Mouse (Mus musculus) liver, adult 2 months (tissue): ENCODE results near the gene I830077J02Rik. TPM values are rescaled to one million over a fixed set of nuclear protein-coding genes. Genes with fewer than 3 reads are reported as not detected.

Experiments
- DNase-seq: peaks from one replicate; pipeline ENCODE4 v3.0.0-alpha.2; 2011; ENCODE audit warnings: low read depth, low spot score; ENCODE audit errors: extremely low read depth
- H3K27ac ChIP-seq: fragments of 200-500 bp; replicated peaks from 2 replicates; pipeline ENCODE4 v1.5.1; 2012; ENCODE audit warnings: low read depth, mild to moderate bottlenecking, control low read depth, inconsistent platforms, low read length; ENCODE audit not compliant: insufficient read depth
- H3K27me3 ChIP-seq: fragments of 200-500 bp; 2 replicates; pipeline ENCODE4 v1.6.1; 2012; ENCODE audit warnings: mild to moderate bottlenecking, moderate library complexity, low read length, inconsistent platforms; ENCODE audit not compliant: control insufficient read depth, insufficient read depth
- H3K36me3 ChIP-seq: fragments of 200-500 bp; 2 replicates; pipeline ENCODE4 v1.6.1; 2012; ENCODE audit warnings: low read length, inconsistent platforms; ENCODE audit not compliant: control insufficient read depth, insufficient read depth
- H3K4me1 ChIP-seq: fragments of 200-500 bp; 2 replicates; pipeline ENCODE4 v1.6.1; 2011; ENCODE audit warnings: low read length; ENCODE audit not compliant: control insufficient read depth, insufficient read depth
- H3K4me3 ChIP-seq: fragments of 200-500 bp; 2 replicates; pipeline ENCODE4 v1.5.1; 2011; ENCODE audit warnings: low read depth, mild to moderate bottlenecking, control low read depth, low read length, moderate library complexity; ENCODE audit not compliant: insufficient read depth
- H3K79me2 ChIP-seq: fragments of 200-500 bp; 2 replicates; pipeline ENCODE4 v1.6.1; 2012; ENCODE audit warnings: inconsistent platforms, mild to moderate bottlenecking, low read length, moderate library complexity; ENCODE audit not compliant: control insufficient read depth, insufficient read depth
- H3K9ac ChIP-seq: fragments of 200-500 bp; 2 replicates; pipeline ENCODE4 v1.6.1; 2012; ENCODE audit warnings: low read depth, mild to moderate bottlenecking, control low read depth, inconsistent platforms, low read length
- CTCF ChIP-seq: fragments of 200-500 bp; IDR thresholded peaks from 2 replicates; pipeline ENCODE4 v1.5.1; 2011; ENCODE audit warnings: low read depth, low read length, control low read depth
- POLR2A ChIP-seq: fragments of 200-500 bp; IDR thresholded peaks from 2 replicates; pipeline ENCODE4 v1.6.1; 2011; ENCODE audit warnings: low read length, control low read depth; ENCODE audit not compliant: insufficient read depth; ENCODE audit errors: extremely low read depth
- WGBS: fragments of 180-500 bp; shearing (Covaris S2); methylation state at CpG from one replicate; pipeline ENCODE4 v1.1.7; 2018; 5-methylcytosine and 5-hydroxymethylcytosine counted together
- polyA plus RNA-seq: library from polyadenylated mRNA; depleted of rRNA; stranded (reverse); fragments of >200 nt; gene quantifications from 2 replicates; pipeline ENCODE4 v1.2.3, GENCODE M21; 2012; rRNA removed
- total RNA-seq: library from RNA; depleted of rRNA; stranded (reverse); fragments of >200 nt; gene quantifications from 2 replicates; pipeline ENCODE4 v1.2.3, GENCODE M21; 2014; rRNA removed

Gene I830077J02Rik
- 0.40 and 0.55 TPM in 2 replicates for total RNA-seq
- 0.39 and 0.54 TPM in 2 replicates for polyA plus RNA-seq

- DNase-seq, result peak; percentile 18
- H3K4me1 ChIP-seq, result no peaks in the 10 kb centered on the region
- no peaks in the 10 kb centered on the region for H3K27me3 ChIP-seq
- no peak within 1 kb of the TSS for H3K9ac ChIP-seq
- TF ChIP-seq CTCF (no peak), POLR2A (no peak)
- H3K79me2 ChIP-seq, result no peaks in the 10 kb centered on the region
- H3K27ac ChIP-seq, result no peak within 1 kb of the TSS
- H3K4me3 ChIP-seq, result no peak within 1 kb of the TSS
- H3K36me3 ChIP-seq, result no peaks in the 10 kb centered on the region; the same call in 1 of the 2 replicates
- 77% methylated on average over 8 of the region's 8 CpGs for WGBS
Measured at GRCm38 (mm10) chr3:105932240-105933071, at the start of gene I830077J02Rik. I830077J02Rik (minus strand) TSS chr3:105932664.

GRCm38 (mm10) chr3:105974174-105974573, 41.7 kb upstream of the I830077J02Rik start:
- TF ChIP-seq CTCF, result no peak
- TF ChIP-seq POLR2A, result no peak
- no peak for DNase-seq
- WGBS, result 92% methylated on average over 2 of the region's 2 CpGs
- Histone ChIP-seq H3K4me3 (no peak overlapping the region), H3K9ac (no peak overlapping the region), H3K79me2 (no peaks in the 10 kb centered on the region), H3K4me1 (peaks cover 4% of the 10 kb centered on the region), H3K27ac (no peak overlapping the region), H3K27me3 (no peaks in the 10 kb centered on the region), H3K36me3 (peaks cover 8% of the 10 kb centered on the region)

- WGBS, result 15% methylated on average over 3 of the region's 3 CpGs
- Histone ChIP-seq H3K4me1 (peaks cover 4% of the 10 kb centered on the region), H3K4me3 (no peak within 1 kb of the TSS), H3K36me3 (peaks cover 16% of the 10 kb centered on the region), H3K27ac (no peak within 1 kb of the TSS), H3K79me2 (no peaks in the 10 kb centered on the region), H3K9ac (no peak within 1 kb of the TSS), H3K27me3 (no peaks in the 10 kb centered on the region)
- DNase-seq, result peak; percentile 39
- TF ChIP-seq CTCF, result no peak
- TF ChIP-seq POLR2A, result no peak
Measured at GRCm38 (mm10) chr3:105973411-105973810, 40.9 kb upstream of the I830077J02Rik start, which contains the start of gene Ovgp1. Ovgp1 (plus strand) TSS chr3:105973711.

- Histone ChIP-seq H3K27me3 (no peaks in the 10 kb centered on the region), H3K9ac (no peak overlapping the region), H3K79me2 (no peaks in the 10 kb centered on the region), H3K27ac (no peak overlapping the region), H3K4me3 (no peak overlapping the region), H3K36me3 (peaks cover 30% of the 10 kb centered on the region), H3K4me1 (peaks cover 4% of the 10 kb centered on the region)
- TF ChIP-seq CTCF (no peak), POLR2A (no peak)
- no peak for DNase-seq
- 90% methylated on average over 5 of the region's 5 CpGs for WGBS
Measured at GRCm38 (mm10) chr3:105971831-105972446, 39.5 kb upstream of the I830077J02Rik start.

GRCm38 (mm10) chr3:105960700-105961099, 28.2 kb upstream of the I830077J02Rik start:
- peaks cover 36% of the 10 kb centered on the region for H3K36me3 ChIP-seq
- H3K4me3 ChIP-seq, result no peak overlapping the region
- DNase-seq, result peak; percentile 10

More at GRCm38 (mm10) chr3:105960700-105961099, 28.2 kb upstream of the I830077J02Rik start:
- WGBS, result 99% methylated on average over 2 of the region's 2 CpGs
- Histone ChIP-seq H3K4me1 (peaks cover 14% of the 10 kb centered on the region), H3K27me3 (no peaks in the 10 kb centered on the region), H3K9ac (no peak overlapping the region), H3K27ac (no peak overlapping the region), H3K79me2 (peaks cover 20% of the 10 kb centered on the region; the same call in 1 of the 2 replicates)
- TF ChIP-seq POLR2A (no peak), CTCF (0 out of 2 replicates have a peak, but pooled peaks have one; percentile 8)
